Mouse (Mus musculus) right cerebral cortex, postnatal 25 days (tissue): ENCODE results near the gene Slc11a1.
A peak's percentile ranks its signal among the peaks of the same experiment; 100 is the strongest.
"Not testable (repeated sequence)": the region's sequence is repeated elsewhere in the genome, so short reads cannot be mapped to it uniquely, and the experiment has no call there.

ENCODE experiments used
- DNase-seq: peaks from one replicate; pipeline ENCODE4 v3.0.0; 2022

Slc11a1 gene

DNA sequence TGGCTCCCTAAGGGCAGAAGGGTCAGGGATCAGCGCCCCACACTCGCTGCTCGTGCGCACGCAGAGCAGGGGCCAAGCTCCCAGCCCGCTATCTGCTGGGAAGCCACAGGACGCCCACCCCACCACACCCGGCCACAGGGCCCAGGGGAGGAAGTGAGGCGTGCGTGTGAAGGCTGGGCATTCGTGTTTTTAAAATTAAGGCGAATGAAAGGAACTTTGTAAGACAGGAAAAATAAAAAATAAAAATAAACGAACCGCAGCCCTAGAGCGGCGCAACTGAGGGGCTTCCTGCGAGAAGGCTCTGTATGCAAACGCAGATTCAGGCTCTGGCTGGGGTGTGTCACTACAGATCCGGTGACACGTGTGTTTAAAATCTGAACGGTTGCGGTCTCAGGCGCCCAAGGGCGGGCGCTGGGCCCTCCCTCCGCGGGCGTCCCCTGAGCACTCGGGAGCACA, 14.9 kb downstream of the Slc11a1 start:
- no peak for DNase-seq

DNA sequence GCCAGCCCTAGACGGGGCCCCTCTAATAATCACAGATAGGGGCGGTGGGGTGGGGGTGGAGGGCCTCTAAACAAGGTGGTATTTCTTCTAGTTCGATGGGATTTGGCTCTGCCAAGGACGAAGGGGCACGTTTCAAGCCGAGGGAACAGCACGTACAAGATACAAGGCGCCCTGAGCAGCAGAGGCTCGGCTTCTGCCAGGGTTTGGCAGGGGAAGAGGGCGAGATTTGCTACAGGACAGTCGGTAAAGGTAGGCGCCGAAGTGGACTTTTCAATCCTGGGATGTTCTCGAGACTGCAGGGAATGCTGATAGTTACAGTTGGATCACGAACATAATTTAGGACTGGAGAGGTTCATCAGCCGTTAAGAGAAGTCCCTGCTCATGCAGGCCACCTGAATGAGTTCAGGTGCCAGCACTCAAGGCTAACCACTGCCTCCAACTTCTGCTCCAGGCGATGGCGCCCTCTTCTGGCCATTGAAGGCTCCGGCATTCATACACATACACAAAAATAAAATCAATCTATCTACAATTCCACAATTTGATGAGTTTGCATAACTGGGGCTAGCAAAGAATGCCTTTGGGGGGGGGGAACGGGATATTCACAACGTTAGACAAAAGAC, 15.4 kb downstream of the Slc11a1 start:
- no peak for DNase-seq

GRCm38 (mm10) chr1:74390924-74391748, 16.1 kb downstream of the Slc11a1 start, which contains the start of gene Ctdsp1:
Ctdsp1 (plus strand) TSS chr1:74391509.
- DNase-seq: peak; percentile 96

DNA sequence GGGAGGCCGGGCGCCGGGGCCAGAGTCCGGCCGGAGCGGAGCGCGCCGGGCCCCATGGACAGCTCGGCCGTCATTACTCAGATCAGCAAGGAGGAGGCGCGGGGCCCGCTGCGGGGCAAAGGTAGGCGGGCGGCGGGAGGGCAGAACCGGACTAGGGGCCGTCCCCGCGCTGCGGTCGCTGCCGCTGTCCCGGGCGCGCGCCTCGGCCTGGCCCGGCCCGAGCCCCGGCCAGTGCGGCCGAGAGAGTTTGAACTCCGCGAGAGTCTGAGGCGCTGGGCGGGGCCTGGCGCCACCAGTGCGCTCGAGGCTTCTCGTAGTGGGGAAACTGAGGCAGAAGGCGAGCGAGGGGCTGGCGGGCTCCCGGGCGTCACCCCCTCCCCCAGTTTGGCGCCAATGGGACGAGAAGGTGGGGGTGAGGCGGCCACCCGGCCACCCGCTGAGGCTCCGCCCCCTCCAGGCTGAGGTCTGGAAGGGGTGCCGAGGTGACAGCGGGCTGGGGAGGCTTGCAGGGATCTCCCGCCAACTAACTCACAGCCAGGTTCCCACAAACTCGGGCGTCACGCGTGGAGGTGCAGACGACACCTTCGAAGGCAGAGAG, 16.9 kb downstream of the Slc11a1 start:
- peak; percentile 45 for DNase-seq

DNA sequence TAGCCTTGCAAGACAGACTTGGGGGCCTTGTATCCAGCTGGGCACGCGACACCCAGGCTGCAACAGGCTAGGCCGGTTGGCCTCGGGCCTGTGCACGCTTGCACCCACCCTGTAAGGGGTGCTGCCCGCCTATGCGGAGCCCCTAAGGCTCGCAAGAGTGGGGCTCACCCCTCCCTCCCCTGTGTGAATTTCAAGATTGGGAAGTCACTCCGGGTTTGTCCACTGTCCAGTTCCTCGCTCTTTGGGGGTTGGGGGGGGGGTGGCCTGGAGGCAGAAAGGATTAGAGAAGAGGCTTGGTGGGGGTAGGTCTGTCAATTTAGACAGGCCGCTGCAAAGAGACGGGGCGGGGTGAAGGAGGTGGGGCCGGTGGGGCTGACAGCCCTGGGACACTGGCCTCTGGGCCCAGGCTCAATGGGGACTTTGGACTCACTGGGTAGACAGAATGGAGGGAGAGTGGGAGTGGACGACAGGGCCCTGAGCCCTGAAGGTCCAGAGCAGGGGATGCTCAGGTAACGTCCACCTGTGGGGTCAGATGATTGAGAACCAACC, 17.5 kb downstream of the Slc11a1 start:
- DNase-seq: no peak

GRCm38 (mm10) chr1:74393010-74393409, 18.0 kb downstream of the Slc11a1 start:
- no peak for DNase-seq

GRCm38 (mm10) chr1:74393697-74394096, 18.7 kb downstream of the Slc11a1 start:
- DNase-seq: no peak

DNA sequence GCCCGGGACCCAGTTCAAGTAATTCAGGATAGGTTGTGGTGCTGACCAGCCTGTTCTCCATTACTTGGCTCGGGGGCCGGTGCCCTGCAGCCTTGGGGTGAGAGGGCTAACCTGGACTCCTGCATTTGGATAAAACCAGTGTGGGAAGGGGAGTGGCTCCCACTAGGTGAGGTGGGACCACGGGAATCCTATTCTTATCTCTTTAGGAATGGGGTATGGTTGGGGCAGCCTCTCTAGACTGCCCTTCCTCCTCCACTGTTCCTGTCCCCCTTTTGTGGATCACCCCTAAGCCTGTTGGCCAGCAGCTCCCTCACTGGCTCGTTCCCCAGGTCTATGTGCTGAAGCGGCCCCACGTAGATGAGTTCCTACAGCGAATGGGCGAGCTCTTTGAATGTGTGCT, 19.3 kb downstream of the Slc11a1 start:
- DNase-seq: no peak

- no peak for DNase-seq
Measured at GRCm38 (mm10) chr1:74394858-74395257, 19.9 kb downstream of the Slc11a1 start.

GRCm38 (mm10) chr1:74395290-74395689, 20.3 kb downstream of the Slc11a1 start:
- DNase-seq: no peak

- not testable (repeated sequence) for DNase-seq
Measured at GRCm38 (mm10) chr1:74396456-74397222, 21.6 kb downstream of the Slc11a1 start.

- peak; percentile 89 for DNase-seq
Measured at GRCm38 (mm10) chr1:74397268-74397918, 22.4 kb downstream of the Slc11a1 start.

DNA sequence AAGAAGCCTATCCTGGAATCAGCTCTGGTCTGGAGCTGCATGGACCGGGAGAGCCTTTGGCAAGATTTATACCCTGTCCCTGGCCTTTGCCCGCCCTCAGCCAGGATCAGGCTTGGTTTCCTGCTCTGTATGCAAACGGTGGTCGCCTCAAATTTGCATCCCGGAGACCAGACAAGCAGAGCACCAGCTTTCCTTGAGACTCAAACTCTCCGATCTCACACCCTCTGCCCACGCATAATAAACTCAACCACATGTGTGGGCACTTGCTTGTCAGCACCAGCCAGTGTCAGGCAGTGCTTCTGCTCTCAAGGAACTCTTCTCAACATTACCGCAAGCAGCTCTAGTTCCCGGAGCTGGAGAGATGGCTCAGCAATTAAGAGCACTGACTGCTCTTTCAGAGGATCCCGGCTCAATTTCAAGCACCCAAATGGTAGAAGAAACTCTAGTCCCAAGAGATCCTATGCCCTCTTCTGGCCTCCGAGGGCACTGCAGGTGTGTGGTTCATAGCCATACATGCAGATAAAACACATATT, 23.0 kb downstream of the Slc11a1 start:
- peak; percentile 35 for DNase-seq

- DNase-seq: no peak
Measured at GRCm38 (mm10) chr1:74400531-74400930, 25.5 kb downstream of the Slc11a1 start.

GRCm38 (mm10) chr1:74401015-74401702, 26.2 kb downstream of the Slc11a1 start:
- DNase-seq: no peak

- DNase-seq: no peak
Measured at GRCm38 (mm10) chr1:74404206-74404605, 29.2 kb downstream of the Slc11a1 start.

- no peak for DNase-seq
Measured at GRCm38 (mm10) chr1:74408589-74409504, 33.9 kb downstream of the Slc11a1 start, which contains the start of gene Vil1. Vil1 (plus strand) TSS chr1:74409376.

- no peak for DNase-seq
Measured at GRCm38 (mm10) chr1:74411753-74412325, 36.8 kb downstream of the Slc11a1 start.

- DNase-seq: no peak
Measured at GRCm38 (mm10) chr1:74412711-74413110, 37.7 kb downstream of the Slc11a1 start.

GRCm38 (mm10) chr1:74415143-74415542, 40.1 kb downstream of the Slc11a1 start:
- no peak for DNase-seq
